Mouse (Mus musculus): ENCODE data around the gene Ces1d. TPM values are rescaled to one million over a fixed set of nuclear protein-coding genes. Genes with fewer than 3 reads are reported as not detected.
"Not testable (repeated sequence)": the region's sequence is repeated elsewhere in the genome, so short reads cannot be mapped to it uniquely, and the experiment has no call there.

Gene Ces1d
- total and polyA plus RNA-seq, 2 experiments from 2014 or later, result 1.5 TPM; not detected in 1

DNA sequence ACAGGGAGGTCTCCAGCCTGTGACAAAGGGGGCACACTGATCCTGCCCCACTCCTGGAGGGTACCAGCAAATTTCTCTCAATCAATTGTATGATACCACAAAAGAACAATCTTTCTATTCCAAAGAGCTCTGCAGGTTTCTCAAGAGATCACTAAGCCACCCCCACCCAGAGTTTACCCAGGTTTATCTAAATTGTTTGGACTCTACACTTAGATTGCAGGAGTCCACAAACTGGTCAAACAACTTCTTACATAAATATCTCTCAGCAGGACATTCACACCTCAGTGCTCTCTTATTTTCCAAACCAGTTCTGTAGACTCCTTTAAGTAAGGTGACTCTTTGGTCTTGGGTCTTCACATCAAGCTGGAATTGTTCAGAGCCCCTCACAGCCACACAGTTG, 31.8 kb upstream of the Ces1d start, which contains the start of gene Ces1e:
TSS of gene Ces1e (minus strand) at position 174 of the 400 bp plus-strand sequence.
- Histone ChIP-seq H3K27ac (ENCODE audit: low read depth) (no peak within 1 kb of the TSS), H3K9ac (replicated peaks; ENCODE audit: low read depth, low read length) (no peak within 1 kb of the TSS), H3K4me1 (ENCODE audit: control insufficient read depth, insufficient read depth) (no peaks in the 10 kb centered on the region), H3K36me3 (replicated peaks; ENCODE audit: control insufficient read depth, insufficient read depth, low read length) (no peaks in the 10 kb centered on the region), H3K27me3 (ENCODE audit: control insufficient read depth, insufficient read depth, low read length) (no peaks in the 10 kb centered on the region), H3K4me2 (ENCODE audit: low read depth, low read length) (no peak within 1 kb of the TSS), H3K9me3 (replicated peaks; ENCODE audit: control insufficient read depth, low read length) (no peaks in the 10 kb centered on the region), H3K4me3 (ENCODE audit: low read depth, low read length) (no peak within 1 kb of the TSS)
- no peak for DNase-seq (ENCODE audit: low spot score)
- no peak for ATAC-seq (ENCODE audit: insufficient read depth, low read depth)
- TF ChIP-seq CTCF (IDR thresholded peaks at IDR 0.05; ENCODE audit: low read depth) (no peak), EP300 (IDR thresholded peaks at IDR 0.05; ENCODE audit: low read depth) (no peak)

DNA sequence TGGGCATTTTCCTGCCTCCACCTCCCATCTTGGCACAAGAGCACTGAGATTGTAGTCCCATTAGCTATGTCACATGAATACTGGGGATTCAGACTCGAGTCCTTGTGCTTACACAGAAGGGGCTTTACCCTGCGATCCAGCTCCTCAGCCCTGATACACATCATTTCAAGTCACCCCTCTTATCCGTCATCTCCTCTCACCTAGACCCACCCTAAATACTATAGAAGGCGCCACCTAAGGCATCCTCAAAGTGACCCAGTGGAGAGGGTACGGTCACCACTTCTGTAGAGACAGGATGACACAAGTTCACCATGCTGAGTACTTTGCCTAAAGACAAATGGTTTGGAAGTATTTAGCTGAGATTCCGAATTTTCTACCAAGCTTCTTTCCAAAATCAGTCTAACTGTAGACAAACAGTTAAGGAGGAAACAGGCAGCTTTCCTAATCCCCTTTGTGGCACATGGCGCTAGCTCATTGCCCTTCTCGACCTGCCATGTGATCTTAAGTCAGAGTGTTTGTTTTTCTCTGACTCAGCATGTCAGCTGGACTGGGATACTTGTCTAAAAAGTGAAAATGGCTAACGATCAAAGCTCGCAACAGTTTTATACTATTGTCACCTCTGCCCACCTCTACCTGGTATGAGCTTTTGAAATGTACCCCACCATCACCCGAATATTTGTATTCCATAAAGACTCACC, 31.2 kb upstream of the Ces1d start:
- H3K4me1 ChIP-seq (ENCODE audit: control insufficient read depth, insufficient read depth), result no peaks in the 10 kb centered on the region
- H3K27ac ChIP-seq (ENCODE audit: low read depth), result no peak overlapping the region
- DNase-seq (ENCODE audit: low spot score), result no peak
- H3K36me3 ChIP-seq (replicated peaks; ENCODE audit: control insufficient read depth, insufficient read depth, low read length), result no peaks in the 10 kb centered on the region
- H3K9me3 ChIP-seq (replicated peaks; ENCODE audit: control insufficient read depth, low read length), result no peaks in the 10 kb centered on the region
- H3K9ac ChIP-seq (replicated peaks; ENCODE audit: low read depth, low read length), result no peak overlapping the region
- no peak for ATAC-seq (ENCODE audit: insufficient read depth, low read depth)
- H3K4me3 ChIP-seq (ENCODE audit: low read depth, low read length), result no peak overlapping the region
- TF ChIP-seq EP300 (IDR thresholded peaks at IDR 0.05; ENCODE audit: low read depth) (no peak), CTCF (IDR thresholded peaks at IDR 0.05; ENCODE audit: low read depth) (no peak)
- WGBS, result 62% methylated on average over 11 of the region's 11 CpGs
- no peak overlapping the region for H3K4me2 ChIP-seq (ENCODE audit: low read depth, low read length)
- no peaks in the 10 kb centered on the region for H3K27me3 ChIP-seq (ENCODE audit: control insufficient read depth, insufficient read depth, low read length)

DNA sequence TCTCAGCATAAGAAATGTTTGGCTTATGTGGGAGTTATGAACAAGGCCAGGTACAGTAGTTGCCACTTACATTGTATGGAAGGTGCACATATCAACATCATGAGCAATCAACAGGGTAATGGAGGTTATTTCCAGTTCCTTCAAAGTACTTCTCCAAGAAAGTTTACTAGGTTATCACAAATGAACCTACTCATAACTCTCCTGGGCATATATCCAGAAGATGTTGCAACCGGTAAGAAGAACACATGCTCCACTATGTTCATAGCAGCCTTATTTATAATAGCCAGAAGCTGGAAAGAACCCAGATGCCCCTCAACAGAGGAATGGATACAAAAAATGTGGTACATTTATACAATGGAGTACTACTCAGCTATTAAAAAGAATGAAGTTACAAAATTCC, 28.8 kb upstream of the Ces1d start:
- not testable (repeated sequence) for ATAC-seq (ENCODE audit: insufficient read depth, low read depth); H3K27me3 ChIP-seq (ENCODE audit: control insufficient read depth, insufficient read depth, low read length); H3K36me3 ChIP-seq (replicated peaks; ENCODE audit: control insufficient read depth, insufficient read depth, low read length); H3K4me3 ChIP-seq (ENCODE audit: low read depth, low read length); H3K9ac ChIP-seq (replicated peaks; ENCODE audit: low read depth, low read length); H3K9me3 ChIP-seq (replicated peaks; ENCODE audit: control insufficient read depth, low read length); H3K4me1 ChIP-seq (ENCODE audit: control insufficient read depth, insufficient read depth); H3K27ac ChIP-seq (ENCODE audit: low read depth); DNase-seq (ENCODE audit: low spot score); H3K4me2 ChIP-seq (ENCODE audit: low read depth, low read length)
- 88% methylated on average over 1 of the region's 1 CpGs for WGBS

DNA sequence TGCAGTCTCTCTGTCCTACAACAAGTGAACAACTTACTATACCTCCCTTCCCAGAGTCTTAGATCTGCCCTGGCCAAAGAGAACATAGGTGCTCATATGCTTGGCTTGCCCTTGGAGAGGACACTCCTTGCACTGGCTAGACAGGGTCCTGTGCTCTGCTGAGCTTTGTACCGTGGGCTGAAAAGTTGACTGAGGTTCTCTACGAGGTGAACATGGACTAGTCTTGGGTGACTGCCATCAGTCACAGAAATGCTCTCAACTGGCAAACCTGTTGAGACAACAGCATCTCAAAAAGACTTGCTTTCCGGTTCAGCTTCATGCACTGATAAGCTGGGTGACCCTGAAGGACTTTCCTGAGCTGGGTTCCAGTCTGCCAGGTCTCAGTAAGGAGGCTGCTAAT, 24.3 kb upstream of the Ces1d start:
- DNase-seq (ENCODE audit: low spot score) (no peak), ATAC-seq (ENCODE audit: insufficient read depth, low read depth) (no peak)
- no peak overlapping the region for H3K9ac ChIP-seq (replicated peaks; ENCODE audit: low read depth, low read length)
- H3K36me3 ChIP-seq (replicated peaks; ENCODE audit: control insufficient read depth, insufficient read depth, low read length), result no peaks in the 10 kb centered on the region
- TF ChIP-seq EP300 (IDR thresholded peaks at IDR 0.05; ENCODE audit: low read depth) (no peak), CTCF (IDR thresholded peaks at IDR 0.05; ENCODE audit: low read depth) (no peak)
- H3K9me3 ChIP-seq (replicated peaks; ENCODE audit: control insufficient read depth, low read length), result no peaks in the 10 kb centered on the region
- H3K4me2 ChIP-seq (ENCODE audit: low read depth, low read length), result no peak overlapping the region
- H3K27ac ChIP-seq (ENCODE audit: low read depth), result no peak overlapping the region
- no peak overlapping the region for H3K4me3 ChIP-seq (ENCODE audit: low read depth, low read length)
- 43% methylated on average over 3 of the region's 3 CpGs for WGBS
- H3K4me1 ChIP-seq (ENCODE audit: control insufficient read depth, insufficient read depth), result peaks cover 15% of the 10 kb centered on the region
- H3K27me3 ChIP-seq (ENCODE audit: control insufficient read depth, insufficient read depth, low read length), result no peaks in the 10 kb centered on the region

DNA sequence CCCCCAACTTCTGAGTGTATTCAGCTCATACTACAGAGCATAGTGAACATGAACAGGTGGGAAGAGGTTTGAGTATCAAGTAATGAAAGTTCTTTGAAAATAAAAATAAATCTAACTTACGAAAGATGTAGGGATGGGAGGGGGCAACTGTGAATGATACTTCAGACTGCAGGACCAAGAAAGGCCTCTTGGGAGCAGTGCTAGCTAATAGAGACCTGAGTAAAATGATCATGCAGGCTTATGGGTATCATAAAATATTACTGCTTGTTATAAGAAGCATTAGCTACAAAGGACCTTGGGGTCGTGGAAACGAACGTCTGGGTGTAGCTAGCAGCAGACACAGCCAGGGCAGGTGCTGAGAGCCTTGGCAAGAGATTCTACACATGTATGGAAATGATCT, 20.2 kb upstream of the Ces1d start:
- Histone ChIP-seq H3K9ac (replicated peaks; ENCODE audit: low read depth, low read length) (no peak overlapping the region), H3K4me3 (ENCODE audit: low read depth, low read length) (no peak overlapping the region), H3K36me3 (replicated peaks; ENCODE audit: control insufficient read depth, insufficient read depth, low read length) (no peaks in the 10 kb centered on the region), H3K4me2 (ENCODE audit: low read depth, low read length) (no peak overlapping the region), H3K4me1 (ENCODE audit: control insufficient read depth, insufficient read depth) (peaks cover 15% of the 10 kb centered on the region), H3K27ac (ENCODE audit: low read depth) (peak overlapping the region; percentile 88), H3K27me3 (ENCODE audit: control insufficient read depth, insufficient read depth, low read length) (no peaks in the 10 kb centered on the region), H3K9me3 (replicated peaks; ENCODE audit: control insufficient read depth, low read length) (no peaks in the 10 kb centered on the region)
- DNase-seq (ENCODE audit: low spot score) (no peak), ATAC-seq (ENCODE audit: insufficient read depth, low read depth) (peak; percentile 70)
- 41% methylated on average over 4 of the region's 4 CpGs for WGBS
- peak; percentile 43 for TF ChIP-seq CTCF (IDR thresholded peaks at IDR 0.05; ENCODE audit: low read depth)
- TF ChIP-seq EP300 (IDR thresholded peaks at IDR 0.05; ENCODE audit: low read depth), result no peak

DNA sequence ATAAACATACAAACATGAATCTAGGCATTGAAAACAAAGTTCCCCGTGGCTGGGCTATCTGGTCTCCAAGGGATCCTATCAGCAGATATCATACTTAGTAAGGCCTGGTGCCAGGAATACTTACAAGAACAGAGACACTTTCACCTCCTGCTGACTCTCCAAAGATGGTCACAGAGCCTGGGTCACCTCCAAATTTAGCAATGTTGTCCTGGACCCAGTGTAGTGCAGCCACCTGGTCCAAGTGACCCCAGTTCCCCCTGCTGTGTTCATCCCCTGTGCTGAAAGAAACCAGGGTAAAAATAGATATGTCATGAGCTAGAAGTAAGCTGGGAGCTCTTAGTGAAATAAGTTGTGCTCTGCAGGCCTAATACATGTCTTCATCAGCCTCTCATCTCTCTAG, 19.7 kb upstream of the Ces1d start:
- no peaks in the 10 kb centered on the region for H3K27me3 ChIP-seq (ENCODE audit: control insufficient read depth, insufficient read depth, low read length)
- no peaks in the 10 kb centered on the region for H3K9me3 ChIP-seq (replicated peaks; ENCODE audit: control insufficient read depth, low read length)
- H3K4me3 ChIP-seq (ENCODE audit: low read depth, low read length), result no peak overlapping the region
- H3K4me2 ChIP-seq (ENCODE audit: low read depth, low read length), result no peak overlapping the region
- peaks cover 15% of the 10 kb centered on the region for H3K4me1 ChIP-seq (ENCODE audit: control insufficient read depth, insufficient read depth)
- WGBS, result 13% methylated on average over 1 of the region's 1 CpGs
- TF ChIP-seq CTCF (IDR thresholded peaks at IDR 0.05; ENCODE audit: low read depth) (no peak), EP300 (IDR thresholded peaks at IDR 0.05; ENCODE audit: low read depth) (0 out of 2 replicates have a peak, but pooled peaks have one; percentile 63)
- DNase-seq (ENCODE audit: low spot score), result peak; percentile 80
- peak overlapping the region; percentile 88 for H3K27ac ChIP-seq (ENCODE audit: low read depth)
- no peak overlapping the region for H3K9ac ChIP-seq (replicated peaks; ENCODE audit: low read depth, low read length)
- ATAC-seq (ENCODE audit: insufficient read depth, low read depth), result peak; percentile 98
- no peaks in the 10 kb centered on the region for H3K36me3 ChIP-seq (replicated peaks; ENCODE audit: control insufficient read depth, insufficient read depth, low read length)
